Mouse (Mus musculus): ENCODE measurements around the gene Ern1. TPM values are rescaled to one million over a fixed set of nuclear protein-coding genes. Genes with fewer than 3 reads are reported as not detected.

Gene Ern1
- polyA plus RNA-seq, 1 experiment from 2014 or later, result 6.3 TPM

Other genes with a start within 250 kb of the Ern1 start
- gene Ftsj3, start 231.8 kb downstream of the Ern1 start, polyA plus RNA-seq (2016; fragmentation: Nextera tagmentation; extraction: Ambion mirVana), result 52.3 TPM in 2 replicates
- 358 and 381 TPM in 2 replicates for gene Psmc5, start 231.7 kb downstream of the Ern1 start, polyA plus RNA-seq (2016; fragmentation: Nextera tagmentation; extraction: Ambion mirVana)
- gene Smarcd2, start 214.9 kb downstream of the Ern1 start, polyA plus RNA-seq (2016; fragmentation: Nextera tagmentation; extraction: Ambion mirVana), result 38.4 and 40.7 TPM in 2 replicates
- gene Tcam1, start 211.2 kb downstream of the Ern1 start, polyA plus RNA-seq (2016; fragmentation: Nextera tagmentation; extraction: Ambion mirVana), result 0.10 and 0.19 TPM in 2 replicates
- not detected in 2 replicates for gene Gh, start 186.0 kb downstream of the Ern1 start, polyA plus RNA-seq (2016; fragmentation: Nextera tagmentation; extraction: Ambion mirVana)
- gene Cd79b, start 173.1 kb downstream of the Ern1 start, polyA plus RNA-seq (2016; fragmentation: Nextera tagmentation; extraction: Ambion mirVana), result 1.0 and 1.3 TPM in 2 replicates
- 0.03 and 0.13 TPM in 2 replicates for gene Scn4a, start 134.6 kb downstream of the Ern1 start, polyA plus RNA-seq (2016; fragmentation: Nextera tagmentation; extraction: Ambion mirVana)
- not detected in 2 replicates for gene Prr29, start 122.4 kb downstream of the Ern1 start, polyA plus RNA-seq (2016; fragmentation: Nextera tagmentation; extraction: Ambion mirVana)
- gene Icam2, start 99.8 kb downstream of the Ern1 start, polyA plus RNA-seq (2016; fragmentation: Nextera tagmentation; extraction: Ambion mirVana), result 15.6 and 16.6 TPM in 2 replicates
- 16.3 TPM in 2 replicates for gene Tex2, start 125.6 kb upstream of the Ern1 start, polyA plus RNA-seq (2016; fragmentation: Nextera tagmentation; extraction: Ambion mirVana)